Mouse (Mus musculus) monocyte, adult 59 days (primary cell): ENCODE data around the gene Gjc2. TPM values are rescaled to one million over a fixed set of nuclear protein-coding genes. Genes with fewer than 3 reads are reported as not detected.

Source experiments
- total RNA-seq, 2 experiments: library from RNA; stranded (reverse); gene quantifications; one replicate each; pipeline ENCODE4 v1.2.4; 2023

Gjc2 gene
- total RNA-seq: not detected

GRCm38 (mm10) chr11:59182864-59183331, at the start of gene Gjc2:
Gjc2 (minus strand) TSS chr11:59183213.

GRCm38 (mm10) chr11:59228122-59228953, 45.3 kb upstream of the Gjc2 start, which contains the start of gene Arf1:
Arf1 (minus strand) TSS chr11:59228270.

GRCm38 (mm10) chr11:59208153-59208831, 25.3 kb upstream of the Gjc2 start, which contains the start of gene 2310033P09Rik:
2310033P09Rik (plus strand) TSS chr11:59208321.

GRCm38 (mm10) chr11:59202081-59202995, 19.3 kb upstream of the Gjc2 start, which contains the start of gene Mrpl55:
Mrpl55 (plus strand) TSS chr11:59202486.

GRCm38 (mm10) chr11:59192059-59192386, 9.0 kb upstream of the Gjc2 start, which contains the start of gene Guk1:
Guk1 (minus strand) TSS chr11:59192212.

GRCm38 (mm10) chr11:59163255-59164236, 19.5 kb downstream of the Gjc2 start, which contains the start of gene Iba57:
Iba57 (minus strand) TSS chr11:59163739.

GRCm38 (mm10) chr11:59135904-59136452, 47.0 kb downstream of the Gjc2 start, which contains the start of gene Obscn:
Obscn (minus strand) TSS chr11:59136402.

Other genes starting within 250 kb of the Gjc2 start
- gene Rnf187, start 244.3 kb downstream of the Gjc2 start, total RNA-seq: 10 to 100 TPM; 79.4 to 81.0 TPM
- 1 to 10 TPM; 3.2 TPM for gene Hist3h2ba, start 234.3 kb downstream of the Gjc2 start, total RNA-seq
- gene Hist3h2a, start 228.5 kb downstream of the Gjc2 start, total RNA-seq: 10 to 100 TPM; 29.4 to 31.8 TPM
- gene Trim17, start 228.5 kb downstream of the Gjc2 start, total RNA-seq: under 1 TPM; 0.13 to 0.21 TPM
- gene Trim11, start 205.1 kb downstream of the Gjc2 start, total RNA-seq: 10 to 100 TPM; 40.7 to 41.1 TPM
- gene Obscn, start 46.8 kb downstream of the Gjc2 start, total RNA-seq: under 1 TPM in 1 of 2 experiments, not detected in 1; 0.16 TPM
- gene Iba57, start 19.5 kb downstream of the Gjc2 start, total RNA-seq: 10 to 100 TPM in 1 of 2 experiments, 1 to 10 TPM in 1; 9.9 to 10.6 TPM
- gene Guk1, start 9.0 kb upstream of the Gjc2 start, total RNA-seq: 10 to 100 TPM; 18.5 to 23.3 TPM
- gene Mrpl55, start 19.3 kb upstream of the Gjc2 start, total RNA-seq: 10 to 100 TPM; 11.1 to 16.3 TPM
- 10 to 100 TPM; 16.8 to 19.8 TPM for gene 2310033P09Rik, start 25.1 kb upstream of the Gjc2 start, total RNA-seq
- gene Arf1, start 45.1 kb upstream of the Gjc2 start, total RNA-seq: 100 to 1,000 TPM; 337 to 350 TPM
- not detected for gene Wnt3a, start 107.5 kb upstream of the Gjc2 start, total RNA-seq
- gene Wnt9a, start 123.7 kb upstream of the Gjc2 start, total RNA-seq: not detected
- not detected for gene Prss38, start 192.4 kb upstream of the Gjc2 start, total RNA-seq